In the genomic region with DNA sequence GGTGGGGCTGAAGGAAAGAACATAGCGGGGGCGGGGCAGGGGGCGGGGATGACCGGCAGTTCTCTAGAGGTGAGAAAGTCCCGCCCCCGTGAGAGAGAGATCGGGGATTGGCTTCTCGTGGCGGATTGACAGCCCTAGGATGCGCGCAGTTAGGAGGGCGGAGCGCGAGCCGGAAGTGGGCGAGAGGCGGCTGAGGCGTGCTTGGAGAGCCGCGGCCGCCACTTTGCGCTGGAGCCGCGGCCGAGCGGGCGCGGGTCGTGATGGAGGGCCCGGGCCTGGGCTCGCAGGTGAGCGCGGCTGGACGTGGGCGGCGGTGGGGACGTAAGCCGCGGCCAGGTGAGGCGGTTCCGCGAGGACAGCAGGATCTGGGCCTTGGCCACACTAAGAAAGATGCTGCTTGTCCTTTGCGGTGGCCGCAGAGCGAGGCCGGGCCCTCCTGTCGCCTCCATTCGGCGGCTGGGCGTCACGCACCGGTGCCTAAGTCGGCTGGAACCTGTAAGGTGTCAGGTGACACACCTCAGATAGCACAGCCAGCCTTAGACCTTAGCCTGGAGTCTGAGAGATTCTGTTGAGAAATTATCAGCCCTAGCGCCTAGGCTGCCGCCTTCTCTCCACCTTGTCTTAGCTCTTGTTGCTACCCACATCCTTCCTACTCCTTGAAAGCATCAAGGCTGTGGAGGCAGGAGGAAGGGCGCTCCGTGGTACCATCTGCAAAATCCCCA, we compare ENCODE assay signal across 8 mouse cellular contexts. TPM values are rescaled to one million over a fixed set of nuclear protein-coding genes. Genes with fewer than 3 reads are reported as not detected.
DNase-seq lines count a peak whose midpoint lies in the region; ATAC-seq lines count a peak whose summit lies in the region.

A gene (plus strand): TSS at position 153 of the 722 bp plus-strand sequence.

- H3K27ac ChIP-seq in forebrain, embryonic 14.5 days (ENCODE audit: low read depth, low read length) = 0 out of 2 replicates have a peak within 1 kb of the TSS, but pooled peaks have one; percentile 48
- peak within 1 kb of the TSS; percentile 89 for H3K27ac ChIP-seq in neural tube, embryonic 15.5 days (replicated peaks)

- H3K9me3 ChIP-seq in forebrain, embryonic 14.5 days (replicated peaks; ENCODE audit: control insufficient read depth, low read length) = no peaks in the 10 kb centered on the region
- no peaks in the 10 kb centered on the region for H3K9me3 ChIP-seq in neural tube, embryonic 15.5 days (replicated peaks)

- peak; percentile 94 for DNase-seq in ES-CJ7 (ENCODE audit: low read depth, low spot score)
- DNase-seq in cerebellum, adult 11 months = peak; percentile 89
- peak; percentile 97 for DNase-seq in forebrain, embryonic 14.5 days (ENCODE audit: low spot score)
- DNase-seq in heart, postnatal 14 days = peak; percentile 89
- DNase-seq in layer of hippocampus, adult 11-12 months (ENCODE audit: low spot score) = peak; percentile 94
- peak; percentile 96 for DNase-seq in lung, adult 18-20 months
- DNase-seq in testis, postnatal 14 days (ENCODE audit: low spot score) = peak; percentile 96

- intact Hi-C loops in heart, postnatal 14 days (cut with DNase I) = no loop called here

- peak; percentile 99 for ATAC-seq in forebrain, embryonic 14.5 days
- peak; percentile 99 for ATAC-seq in neural tube, embryonic 15.5 days (ENCODE audit: low FRiP score)

- H3K4me2 ChIP-seq in forebrain, embryonic 14.5 days (ENCODE audit: low read length) = peak within 1 kb of the TSS; percentile 79
- peak within 1 kb of the TSS; percentile 77 for H3K4me2 ChIP-seq in neural tube, embryonic 15.5 days

- peak within 1 kb of the TSS; percentile 88 for H3K9ac ChIP-seq in forebrain, embryonic 14.5 days (ENCODE audit: low read length)
- peak within 1 kb of the TSS; percentile 85 for H3K9ac ChIP-seq in neural tube, embryonic 15.5 days (replicated peaks)

- 0% methylated on average over 57 of the region's 57 CpGs for WGBS in forebrain, embryonic 14.5 days
- WGBS in neural tube, embryonic 15.5 days = 0% methylated on average over 53 of the region's 57 CpGs

- peaks cover 6% of the 10 kb centered on the region; the same call in 1 of the 2 replicates for H3K36me3 ChIP-seq in forebrain, embryonic 14.5 days (ENCODE audit: control insufficient read depth, insufficient read depth, low read length)
- no peaks in the 10 kb centered on the region for H3K36me3 ChIP-seq in neural tube, embryonic 15.5 days

- peak within 1 kb of the TSS; percentile 86 for H3K4me3 ChIP-seq in forebrain, embryonic 14.5 days (ENCODE audit: low read depth, low read length)
- H3K4me3 ChIP-seq in neural tube, embryonic 15.5 days (replicated peaks) = peak within 1 kb of the TSS; percentile 95

- H3K4me1 ChIP-seq in forebrain, embryonic 14.5 days (ENCODE audit: control insufficient read depth, insufficient read depth, low read length) = peaks cover 21% of the 10 kb centered on the region
- peaks cover 21% of the 10 kb centered on the region for H3K4me1 ChIP-seq in neural tube, embryonic 15.5 days

- no peaks in the 10 kb centered on the region for H3K27me3 ChIP-seq in forebrain, embryonic 14.5 days (replicated peaks; ENCODE audit: control insufficient read depth, insufficient read depth, low read length)
- no peaks in the 10 kb centered on the region for H3K27me3 ChIP-seq in neural tube, embryonic 15.5 days (replicated peaks)

RNA-seq across cellular contexts. Expression of the gene that starts here (rescaled TPM):
- polyA plus RNA-seq in forebrain, embryonic 14.5 days (2014; fragmentation: Nextera tagmentation; extraction: Ambion mirVana) = 54.9 and 61.5 TPM in 2 replicates
- 10 to 100 TPM; 11.1 to 12.6 TPM for total RNA-seq in heart, postnatal 14 days (2021)
- 36.5 and 39.2 TPM in 2 replicates for polyA plus RNA-seq in neural tube, embryonic 15.5 days (2015; fragmentation: Nextera tagmentation; extraction: Ambion mirVana)

Comparison
In these comparisons a context has a peak if more than half of its experiments do, and no peak if none do; other contexts are left out.
1. Peak in every context shown above with its lines: DNase-seq, ATAC-seq, H3K4me3 ChIP-seq and H3K27ac ChIP-seq.